Mouse (Mus musculus): Measurements from ENCODE around the gene Lin28b.
"Not testable (repeated sequence)": the region's sequence is repeated elsewhere in the genome, so short reads cannot be mapped to it uniquely, and the experiment has no call there.

Gene Lin28b

DNA sequence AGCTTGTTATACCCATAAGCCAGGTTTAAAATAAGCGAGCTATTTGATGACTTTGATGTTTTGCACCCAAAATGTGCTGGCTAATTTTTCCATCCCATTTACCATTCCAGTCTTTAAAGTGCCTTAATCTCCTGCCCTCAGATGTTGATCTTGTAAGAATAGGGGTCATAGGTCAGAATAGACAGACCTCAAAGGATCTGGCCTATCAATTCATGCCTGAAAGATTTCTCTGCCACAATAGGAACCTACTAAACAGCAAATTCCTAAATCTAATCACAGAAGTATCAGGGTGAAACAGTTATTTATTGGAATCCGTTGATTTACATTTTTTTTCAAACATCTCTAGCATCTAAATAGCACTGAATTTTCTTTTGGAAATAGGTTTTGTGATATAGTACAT lies 74.5 kb downstream of the Lin28b start:
- no peak for DNase-seq (ENCODE audit: low spot score in 2 of 2)

DNA sequence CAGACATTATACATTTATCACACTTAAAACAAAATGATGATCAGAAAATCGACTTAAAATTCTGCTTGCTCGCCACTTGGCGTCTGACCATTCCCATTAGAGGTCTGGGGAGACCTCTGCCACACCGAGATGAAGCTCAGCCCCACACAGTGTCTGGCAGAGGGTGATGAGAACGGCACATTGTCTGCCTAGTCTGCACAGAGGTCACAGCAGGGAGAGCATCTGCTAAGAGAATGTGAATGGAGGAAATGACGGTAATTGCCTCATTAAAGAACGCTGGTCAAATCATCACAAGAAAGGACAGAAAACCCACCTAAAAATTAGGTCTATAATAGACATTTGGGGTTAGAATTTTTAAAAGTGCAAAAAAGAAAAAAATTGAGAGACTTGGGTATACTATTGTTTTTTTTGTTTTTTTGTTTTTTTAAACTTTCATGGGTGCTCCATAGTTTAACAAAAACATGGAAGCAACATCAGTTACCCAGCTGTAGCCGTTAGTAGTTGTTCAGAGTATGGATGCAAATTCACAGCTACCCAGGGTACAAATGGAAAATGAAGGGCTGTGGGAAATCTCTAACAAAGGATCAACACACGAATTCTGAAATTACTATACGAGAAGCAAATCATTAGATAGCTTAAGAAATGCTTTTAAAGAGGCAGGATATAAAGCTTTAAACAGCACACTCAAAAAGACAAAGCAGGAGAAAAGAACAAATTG lies 75.4 kb downstream of the Lin28b start:
- no peak for DNase-seq (ENCODE audit: low spot score in 2 of 2)

- no peak for DNase-seq (ENCODE audit: low spot score in 2 of 2)
These were observed 86.4 kb downstream of the Lin28b start for GRCm38 (mm10) chr10:45399702-45400243.

DNA sequence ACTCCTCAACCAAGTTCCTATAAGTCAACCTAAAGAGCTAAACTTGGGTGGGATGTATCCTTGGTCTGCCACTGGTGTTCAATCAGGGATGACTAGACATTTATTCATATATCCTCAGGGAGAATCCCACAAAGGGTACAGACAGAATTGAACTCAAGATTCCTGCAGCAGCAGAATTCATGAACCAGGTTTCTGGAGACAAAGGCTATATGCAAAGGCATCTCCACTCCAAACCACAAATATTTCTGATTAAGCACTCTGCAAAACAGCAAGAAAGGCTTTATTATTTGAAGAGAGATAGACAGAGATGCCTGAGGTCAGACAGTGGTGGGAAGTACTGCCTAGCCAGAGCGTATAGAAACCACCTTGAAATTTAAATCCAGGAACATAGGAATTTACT lies 88.0 kb downstream of the Lin28b start:
- no peak for DNase-seq (ENCODE audit: low spot score in 2 of 2)

GRCm38 (mm10) chr10:45382637-45382958 lies 103.6 kb downstream of the Lin28b start:
- DNase-seq (ENCODE audit: low spot score in 2 of 2): no peak

- no peak for DNase-seq (ENCODE audit: low spot score in 2 of 2)
These were observed 104.1 kb downstream of the Lin28b start for GRCm38 (mm10) chr10:45381937-45382636.

DNA sequence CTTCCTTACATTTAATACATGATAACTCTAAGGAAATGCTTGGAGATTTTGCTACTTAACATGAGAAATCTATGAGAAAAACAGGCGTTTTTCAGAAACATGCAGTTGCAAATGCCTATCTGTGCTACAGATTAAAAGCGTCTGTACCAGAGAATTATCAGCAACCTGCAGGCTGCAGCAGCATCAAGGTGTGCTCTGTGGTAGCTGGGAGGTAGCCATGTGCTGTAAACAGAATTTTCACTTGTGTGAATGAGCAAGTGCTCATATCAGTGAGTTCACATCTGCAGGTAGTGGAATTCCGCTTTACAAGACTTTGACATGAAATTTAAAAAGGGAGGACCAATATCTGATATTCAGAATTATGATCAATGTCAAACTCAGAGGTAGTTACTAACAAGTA lies 107.9 kb downstream of the Lin28b start:
- no peak for DNase-seq (ENCODE audit: low spot score in 2 of 2)

DNA sequence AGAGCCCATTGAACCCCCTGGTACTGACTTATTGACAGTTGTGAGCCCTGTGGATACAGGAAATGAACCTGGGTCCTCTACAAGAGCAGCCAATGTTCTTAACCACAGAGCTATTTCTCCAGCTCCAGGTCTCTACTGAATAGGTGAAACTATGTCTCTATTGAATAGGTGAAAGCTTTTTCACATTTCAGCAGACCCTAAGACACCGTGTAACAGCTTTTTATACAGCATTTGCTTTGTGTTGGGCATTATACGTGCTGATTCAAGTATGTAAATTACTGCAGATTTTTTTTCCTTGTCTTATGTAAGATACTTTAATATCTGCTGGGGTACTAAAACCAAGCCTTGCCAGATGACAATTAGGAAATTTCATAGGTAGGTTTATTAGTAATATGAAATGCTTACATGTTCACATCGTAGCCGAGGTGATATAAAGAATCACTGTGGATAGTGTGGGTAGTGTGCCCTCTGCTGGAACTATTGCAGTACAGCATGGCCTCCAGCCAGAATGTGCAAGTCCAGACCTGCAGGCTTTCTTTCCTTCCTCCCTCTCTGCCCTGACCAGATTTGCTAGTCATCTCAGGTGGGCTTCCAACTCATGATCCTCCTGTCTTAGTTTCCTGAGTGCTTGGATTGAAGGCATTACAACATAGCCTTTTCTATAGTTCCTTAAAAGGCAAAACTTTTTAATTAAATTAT lies 113.1 kb downstream of the Lin28b start:
- peak; percentile 23 to 83 for DNase-seq (ENCODE audit: low spot score in 2 of 2)

DNA sequence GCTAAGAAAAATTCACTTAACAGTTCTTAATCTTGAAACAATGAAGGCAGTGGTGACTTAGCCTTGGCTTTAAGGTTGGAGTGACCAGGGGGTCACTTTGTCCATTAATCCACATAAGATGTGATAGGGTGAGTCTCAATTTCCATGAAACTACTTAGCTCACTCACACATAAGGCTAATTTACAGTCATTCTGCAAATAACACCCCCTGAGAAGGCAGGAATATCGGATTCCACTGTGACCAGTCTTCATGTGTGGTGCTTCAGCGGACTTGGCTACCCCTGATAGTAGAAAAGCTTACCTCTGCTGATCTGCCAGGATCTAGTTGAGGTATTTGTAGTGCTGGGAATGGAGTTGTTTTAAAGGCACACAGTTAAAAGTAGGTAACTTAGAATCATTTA lies 115.7 kb downstream of the Lin28b start:
- DNase-seq (ENCODE audit: low spot score in 2 of 2): no peak

DNA sequence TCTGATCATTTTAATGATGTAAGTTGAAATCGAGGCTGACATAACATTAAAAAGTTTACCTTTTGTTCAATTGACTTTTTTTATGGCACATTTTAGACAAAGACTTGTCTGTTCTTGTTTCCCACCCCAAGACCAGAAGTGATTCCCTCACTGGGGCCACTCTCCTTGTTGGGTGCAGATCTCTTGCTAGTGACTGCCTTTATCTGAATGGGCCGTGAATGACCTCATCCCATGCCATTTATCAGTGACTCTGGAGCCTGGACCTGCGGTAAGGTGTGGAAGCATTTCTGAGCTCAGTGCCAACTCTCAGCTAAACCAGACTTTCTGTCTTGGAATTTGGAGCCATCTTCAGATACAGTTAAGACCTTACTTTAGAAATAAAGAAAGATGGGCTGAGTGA lies 116.6 kb downstream of the Lin28b start:
- DNase-seq (ENCODE audit: low spot score in 2 of 2): no peak

DNA sequence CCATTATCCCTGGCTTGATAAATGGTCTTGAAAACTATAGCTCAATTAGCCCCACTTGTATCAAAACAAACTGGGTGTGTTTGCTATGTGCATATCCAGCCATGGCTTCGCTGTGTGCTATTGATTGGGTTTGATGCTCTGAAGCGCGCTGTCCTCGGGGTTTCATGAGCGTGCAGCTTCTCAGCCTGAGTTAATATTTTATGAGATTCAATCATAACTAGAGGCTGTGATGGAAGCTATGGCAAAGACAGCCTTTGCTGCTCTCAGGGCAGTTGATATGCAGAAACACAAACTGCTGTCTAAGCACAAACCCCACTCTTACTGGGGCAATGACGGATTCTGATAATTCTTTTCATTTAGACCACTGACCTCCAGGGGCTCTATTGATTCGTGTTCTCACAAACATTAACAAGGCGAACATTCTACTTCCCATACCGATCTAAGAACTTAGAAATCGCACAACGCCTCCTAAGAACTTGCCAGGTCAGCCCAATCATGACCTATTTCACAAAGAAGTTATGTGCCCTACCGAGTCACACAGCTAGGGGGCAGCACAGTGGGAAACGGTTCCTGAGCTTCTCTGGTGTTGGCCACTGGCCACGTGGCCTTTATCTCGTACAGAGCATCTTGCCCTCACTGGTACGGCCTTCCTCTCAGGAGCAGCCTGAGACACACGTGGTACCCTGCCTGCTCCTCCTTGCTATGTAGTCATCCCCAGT lies 119.0 kb downstream of the Lin28b start:
- DNase-seq (ENCODE audit: low spot score in 2 of 2): no peak

DNA sequence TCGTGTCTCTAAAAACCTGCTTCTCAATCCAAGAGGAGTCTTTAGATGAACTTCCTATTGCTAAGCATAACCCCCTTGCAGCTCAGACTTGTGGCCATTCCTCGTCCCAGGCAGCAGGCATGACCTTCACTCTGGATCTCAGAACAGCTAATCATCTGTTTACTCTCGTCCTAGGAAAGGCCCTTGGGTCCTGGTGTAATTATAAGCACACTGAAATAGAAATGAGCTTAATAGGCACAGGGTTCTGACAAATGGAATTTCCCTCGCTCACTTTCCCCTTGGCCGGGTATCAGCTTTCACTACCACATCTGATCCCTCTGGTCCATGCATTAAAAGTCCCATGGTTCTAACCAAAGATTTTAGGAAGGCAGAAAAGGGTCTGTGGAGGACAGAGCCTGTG lies 122.8 kb downstream of the Lin28b start:
- no peak for DNase-seq (ENCODE audit: low spot score in 2 of 2)

GRCm38 (mm10) chr10:45356091-45356490 lies 130.1 kb downstream of the Lin28b start:
- no peak for DNase-seq (ENCODE audit: low spot score in 2 of 2)

DNA sequence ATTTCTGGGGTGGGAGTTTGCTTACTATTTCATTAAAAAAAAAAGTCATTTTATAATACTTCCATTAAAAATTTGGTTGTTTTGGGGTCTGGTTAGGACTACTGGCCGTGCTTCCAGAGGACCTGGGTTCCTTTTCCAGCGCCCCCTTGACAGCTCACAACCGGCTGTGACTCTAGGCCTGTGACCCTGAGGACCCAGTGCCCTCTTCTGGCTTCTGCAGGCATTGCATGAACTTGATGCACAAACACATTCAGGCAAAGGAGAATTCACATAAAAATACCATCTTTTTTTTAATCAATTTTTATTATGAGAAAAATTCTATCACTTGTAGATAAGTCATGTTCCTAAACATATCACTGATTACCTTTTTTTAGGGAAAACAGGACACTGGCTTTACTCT lies 138.1 kb downstream of the Lin28b start:
- DNase-seq (ENCODE audit: low spot score in 2 of 2): not testable (repeated sequence)

- DNase-seq (ENCODE audit: low spot score in 2 of 2): no peak
These were observed 141.0 kb downstream of the Lin28b start for GRCm38 (mm10) chr10:45345217-45345616.

- no peak for DNase-seq (ENCODE audit: low spot score in 2 of 2)
These were observed 141.8 kb downstream of the Lin28b start for GRCm38 (mm10) chr10:45344381-45344780.

DNA sequence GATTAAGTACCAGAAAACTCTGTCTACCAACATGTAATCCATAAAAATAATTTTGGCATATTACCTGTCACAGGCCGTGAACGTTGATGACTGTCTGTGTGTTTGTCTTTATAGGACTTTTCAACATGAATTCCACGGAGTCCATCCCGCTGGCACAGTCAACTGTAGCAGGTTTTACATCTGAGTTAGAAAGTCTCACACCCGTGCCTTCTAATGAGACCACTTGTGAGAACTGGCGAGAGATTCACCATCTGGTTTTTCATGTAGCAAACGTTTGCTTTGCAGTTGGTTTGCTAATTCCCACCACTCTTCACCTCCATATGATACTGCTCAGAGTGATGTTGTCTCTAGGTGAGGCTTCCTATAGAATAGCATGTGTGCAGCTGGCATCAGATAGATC lies 147.1 kb downstream of the Lin28b start:
- DNase-seq (ENCODE audit: low spot score in 2 of 2): no peak

DNA sequence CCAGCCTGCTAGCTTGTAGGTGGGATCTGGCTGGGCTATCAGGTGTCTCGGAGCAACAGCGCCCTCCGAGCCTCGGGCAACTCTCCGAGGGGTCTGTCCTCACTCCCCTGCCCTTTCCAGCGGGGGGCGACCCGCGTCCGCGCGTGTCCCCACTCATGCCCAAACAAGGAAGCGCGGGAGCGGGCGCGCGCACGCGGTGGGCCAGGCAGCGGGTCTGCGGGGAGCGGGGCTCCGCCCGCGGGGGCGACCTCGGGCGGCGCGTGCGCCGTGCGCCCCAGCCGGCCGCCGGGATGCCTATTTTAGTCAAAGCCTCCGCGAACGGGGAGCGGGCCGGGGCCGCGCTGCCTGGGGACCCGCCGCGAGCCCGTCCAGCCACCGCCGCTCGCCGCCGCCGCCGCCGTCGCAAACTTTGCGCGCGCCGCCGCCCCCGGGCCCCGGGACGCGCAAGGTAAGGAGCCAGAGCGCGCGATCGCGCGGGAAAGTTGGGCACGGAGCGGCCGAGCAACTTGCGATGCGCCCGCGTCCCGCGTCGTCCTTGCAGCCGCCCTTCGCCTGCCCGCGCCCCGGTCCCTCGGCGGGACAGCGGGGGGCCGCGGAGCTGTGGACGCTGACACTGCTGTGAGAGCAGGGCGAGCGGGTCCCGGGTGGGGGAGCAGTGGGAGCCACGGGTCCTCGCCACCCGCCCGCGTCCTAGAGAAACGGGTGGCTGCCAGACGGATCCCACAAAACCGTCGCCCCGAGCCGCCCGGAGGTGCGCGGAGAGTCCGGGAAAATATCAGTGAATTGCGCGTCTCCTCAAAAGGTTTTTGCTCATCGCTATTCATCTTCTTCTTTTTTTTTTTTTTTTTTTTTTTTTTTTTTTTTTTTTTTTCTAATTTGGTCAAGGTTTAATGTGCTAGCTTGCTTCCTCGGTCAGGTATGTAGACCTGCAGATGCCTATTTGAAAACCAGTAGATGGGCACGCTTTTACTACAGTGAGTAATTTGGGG lies 150.5 kb downstream of the Lin28b start, which contains the start of gene Bves:
Bves (plus strand) TSS at position 339 of the 989 bp plus-strand sequence.
- DNase-seq (ENCODE audit: low spot score in 2 of 2): no peak

GRCm38 (mm10) chr10:45334925-45335324 lies 151.3 kb downstream of the Lin28b start:
- no peak for DNase-seq (ENCODE audit: low spot score in 2 of 2)

- DNase-seq (ENCODE audit: low spot score in 2 of 2): no peak
These were observed 157.8 kb downstream of the Lin28b start for GRCm38 (mm10) chr10:45328196-45329000.
